Mouse (Mus musculus): ENCODE measurements around the gene Ptprt. TPM values are rescaled to one million over a fixed set of nuclear protein-coding genes. Genes with fewer than 3 reads are reported as not detected.

Ptprt gene
- total and polyA plus RNA-seq, 3 experiments, result not detected

- H3K4me1 ChIP-seq (ENCODE audit: control insufficient read depth in 1 of 2, insufficient read depth in 2 of 2, low read length in 2 of 2), result no peaks in the 10 kb centered on the region
- no peaks in the 10 kb centered on the region for H3K27me3 ChIP-seq (ENCODE audit: control insufficient read depth in 1 of 2, insufficient read depth in 2 of 2, low read length in 2 of 2)
- no peak for TF ChIP-seq RAD21 (IDR thresholded peaks at IDR 0.05; ENCODE audit: low read depth, low read length)
- TF ChIP-seq MAZ (IDR thresholded peaks at IDR 0.05; ENCODE audit: low read depth, low read length), result no peak
- TF ChIP-seq CTCF (IDR thresholded peaks at IDR 0.05 in 2 of 3, conservative IDR thresholded peaks at IDR 0.05 in 1 of 3; ENCODE audit: control insufficient read depth in 1 of 3, insufficient read depth in 1 of 3, low read depth in 2 of 3, low read length in 3 of 3, poor library complexity in 1 of 3, severe bottlenecking in 1 of 3), result no peak
- TF ChIP-seq TBP (IDR thresholded peaks at IDR 0.05; ENCODE audit: low read depth, low read length), result no peak
- no peak for TF ChIP-seq KAT2A (conservative IDR thresholded peaks at IDR 0.05; ENCODE audit: low read depth, low read length)
- TF ChIP-seq E2F4 (IDR thresholded peaks at IDR 0.05; ENCODE audit: borderline replicate concordance, low read depth, low read length), result no peak
- TF ChIP-seq MXI1 (IDR thresholded peaks at IDR 0.05; ENCODE audit: low read depth, low read length), result no peak
- no peak for TF ChIP-seq POLR2AphosphoS5 (IDR thresholded peaks at IDR 0.05; ENCODE audit: borderline replicate concordance, low read depth, low read length)
- TF ChIP-seq RCOR1 (IDR thresholded peaks at IDR 0.05; ENCODE audit: low read depth, low read length), result no peak
- TF ChIP-seq MAX (IDR thresholded peaks at IDR 0.05; ENCODE audit: low read length), result no peak
- no peak for TF ChIP-seq ZC3H11A (IDR thresholded peaks at IDR 0.05; ENCODE audit: low read depth, low read length)
- no peak for TF ChIP-seq TCF12 (IDR thresholded peaks at IDR 0.05; ENCODE audit: low read depth, low read length)
- no peak for TF ChIP-seq UBTF (IDR thresholded peaks at IDR 0.05; ENCODE audit: borderline replicate concordance, insufficient read depth, low read depth, low read length)
- TF ChIP-seq POLR2AphosphoS2 (IDR thresholded peaks at IDR 0.05; ENCODE audit: low read length), result no peak
- no peak for TF ChIP-seq TAL1 (IDR thresholded peaks at IDR 0.05; ENCODE audit: low read length)
- TF ChIP-seq BHLHE40 (IDR thresholded peaks at IDR 0.05; ENCODE audit: borderline replicate concordance, low read depth, low read length), result no peak
- TF ChIP-seq ZNF384 (IDR thresholded peaks at IDR 0.05; ENCODE audit: low read depth, low read length), result no peak
- TF ChIP-seq USF1 (IDR thresholded peaks at IDR 0.05; ENCODE audit: low read depth, low read length), result no peak
- TF ChIP-seq MYB (IDR thresholded peaks at IDR 0.05; ENCODE audit: low read depth, low read length), result no peak
- H3K79me2 ChIP-seq (ENCODE audit: control insufficient read depth, insufficient read depth, low read length, poor library complexity), result no peaks in the 10 kb centered on the region
- no peaks in the 10 kb centered on the region for H3K9me3 ChIP-seq (replicated peaks; ENCODE audit: insufficient read depth, low read length)
- H3K9ac ChIP-seq (ENCODE audit: control insufficient read depth, low read depth, low read length, poor library complexity, severe bottlenecking), result no peak overlapping the region
- no peak overlapping the region for H3K27ac ChIP-seq (ENCODE audit: control insufficient read depth, low read depth, low read length)
- H3K36me3 ChIP-seq (ENCODE audit: control insufficient read depth in 1 of 2, insufficient read depth in 2 of 2, low read length in 2 of 2), result no peaks in the 10 kb centered on the region
- no peak for DNase-seq (ENCODE audit: low read depth, low spot score)
- no peak overlapping the region for H3K4me3 ChIP-seq (ENCODE audit: control insufficient read depth in 1 of 2, insufficient read depth in 1 of 2, low read depth in 2 of 2, low read length in 2 of 2)
These were observed 1162.4 kb downstream of the Ptprt start for GRCm38 (mm10) chr2:161498449-161499096.

- H3K79me2 ChIP-seq (ENCODE audit: control insufficient read depth, insufficient read depth, low read length, poor library complexity), result no peaks in the 10 kb centered on the region
- no peaks in the 10 kb centered on the region for H3K9me3 ChIP-seq (replicated peaks; ENCODE audit: insufficient read depth, low read length)
- no peak overlapping the region for H3K27ac ChIP-seq (ENCODE audit: control insufficient read depth, low read depth, low read length)
- H3K9ac ChIP-seq (ENCODE audit: control insufficient read depth, low read depth, low read length, poor library complexity, severe bottlenecking), result no peak overlapping the region
- no peak overlapping the region for H3K4me3 ChIP-seq (ENCODE audit: control insufficient read depth in 1 of 2, insufficient read depth in 1 of 2, low read depth in 2 of 2, low read length in 2 of 2)
- TF ChIP-seq ZNF384 (IDR thresholded peaks at IDR 0.05; ENCODE audit: low read depth, low read length) (no peak), SMC3 (IDR thresholded peaks at IDR 0.05; ENCODE audit: low read depth, low read length) (no peak), CTCF (IDR thresholded peaks at IDR 0.05 in 2 of 3, conservative IDR thresholded peaks at IDR 0.05 in 1 of 3; ENCODE audit: control insufficient read depth in 1 of 3, insufficient read depth in 1 of 3, low read depth in 2 of 3, low read length in 3 of 3, poor library complexity in 1 of 3, severe bottlenecking in 1 of 3) (no peak), POLR2A (IDR thresholded peaks at IDR 0.05; ENCODE audit: control insufficient read depth in 1 of 2, insufficient read depth in 1 of 2, low read depth in 1 of 2, low read length in 2 of 2, poor library complexity in 1 of 2) (no peak), SIN3A (IDR thresholded peaks at IDR 0.05; ENCODE audit: low read length) (no peak), EP300 (IDR thresholded peaks at IDR 0.05; ENCODE audit: low read depth in 1 of 2, low read length in 2 of 2) (no peak), POLR2AphosphoS2 (IDR thresholded peaks at IDR 0.05; ENCODE audit: low read length) (no peak), NELFE (IDR thresholded peaks at IDR 0.05; ENCODE audit: low read depth, low read length) (no peak), MYB (IDR thresholded peaks at IDR 0.05; ENCODE audit: low read depth, low read length) (no peak), HCFC1 (IDR thresholded peaks at IDR 0.05; ENCODE audit: low read depth, low read length) (no peak), USF1 (IDR thresholded peaks at IDR 0.05; ENCODE audit: low read depth, low read length) (no peak), TCF12 (IDR thresholded peaks at IDR 0.05; ENCODE audit: low read depth, low read length) (no peak)
- H3K36me3 ChIP-seq (ENCODE audit: control insufficient read depth in 1 of 2, insufficient read depth in 2 of 2, low read length in 2 of 2), result no peaks in the 10 kb centered on the region
- no peaks in the 10 kb centered on the region for H3K4me1 ChIP-seq (ENCODE audit: control insufficient read depth in 1 of 2, insufficient read depth in 2 of 2, low read length in 2 of 2)
- no peak for DNase-seq (ENCODE audit: low read depth, low spot score)
- no peaks in the 10 kb centered on the region for H3K27me3 ChIP-seq (ENCODE audit: control insufficient read depth in 1 of 2, insufficient read depth in 2 of 2, low read length in 2 of 2)
These were observed 1179.2 kb downstream of the Ptprt start for GRCm38 (mm10) chr2:161481741-161482140.
